Mouse (Mus musculus) T-helper 2 cell (primary cell): ENCODE data around the gene Arsg.

ENCODE experiments used
- in situ Hi-C: fragments of 300-600 bp; cut with MboI, MseI; formaldehyde crosslinking; loops from one replicate; pipeline ENCODE4 v1.15.1; 2025; ENCODE audit warnings: high pct_unique_total_duplicates

Gene Arsg

DNA sequence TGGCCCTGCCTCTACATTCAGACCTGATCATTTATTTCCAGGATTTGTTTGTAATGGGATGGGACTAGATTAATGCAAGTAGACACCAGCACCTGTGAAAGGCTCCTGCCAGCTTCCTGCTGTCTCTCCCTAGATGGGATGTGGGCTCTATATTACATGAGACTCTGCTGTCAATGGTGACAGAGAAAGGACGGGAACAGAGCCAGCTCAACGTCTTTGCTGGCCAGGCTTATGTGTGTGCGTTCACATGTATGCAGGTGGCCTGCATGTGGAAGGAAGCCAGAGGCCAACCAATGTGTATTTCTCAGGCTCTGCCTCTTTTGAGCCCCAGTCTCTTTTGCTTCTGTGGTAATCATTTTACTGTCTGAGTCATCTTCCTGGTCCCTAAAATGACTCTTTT lies 105.4 kb downstream of the Arsg start:
- in situ Hi-C loops: loop anchor here (10.0 kb wide), 1 partner anchor 426 kb away; no protein-coding TSS in a partner anchor

GRCm38 (mm10) chr11:109579999-109580398 lies 106.8 kb downstream of the Arsg start:
- in situ Hi-C loops: loop anchor here (10.0 kb wide), 3 partner anchors 285 to 425 kb away; partner anchors contain the start of gene Rgs9

DNA sequence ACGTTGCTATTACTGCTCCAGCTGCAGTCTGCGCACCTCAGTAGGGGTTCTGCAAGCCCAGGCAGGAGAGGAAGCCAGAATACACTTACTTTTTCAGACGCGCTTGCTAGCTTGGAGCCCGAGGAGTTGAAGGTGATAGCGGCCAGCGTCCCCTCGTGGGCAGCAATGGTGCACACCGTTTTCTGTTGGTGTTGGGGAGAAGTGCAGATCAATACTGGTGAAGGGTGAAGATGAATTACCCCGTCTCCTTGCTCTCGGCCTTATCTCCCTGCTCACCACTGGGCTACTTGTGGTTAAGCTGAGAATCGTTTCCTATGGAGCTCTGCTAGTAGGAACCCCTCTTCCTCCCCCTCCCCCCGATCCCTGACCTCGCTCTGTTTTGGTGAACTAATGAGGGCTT lies 110.8 kb downstream of the Arsg start:
- in situ Hi-C loops: loop anchor here (10.0 kb wide), 2 partner anchors 289 to 339 kb away; partner anchors contain the start of gene Rgs9

DNA sequence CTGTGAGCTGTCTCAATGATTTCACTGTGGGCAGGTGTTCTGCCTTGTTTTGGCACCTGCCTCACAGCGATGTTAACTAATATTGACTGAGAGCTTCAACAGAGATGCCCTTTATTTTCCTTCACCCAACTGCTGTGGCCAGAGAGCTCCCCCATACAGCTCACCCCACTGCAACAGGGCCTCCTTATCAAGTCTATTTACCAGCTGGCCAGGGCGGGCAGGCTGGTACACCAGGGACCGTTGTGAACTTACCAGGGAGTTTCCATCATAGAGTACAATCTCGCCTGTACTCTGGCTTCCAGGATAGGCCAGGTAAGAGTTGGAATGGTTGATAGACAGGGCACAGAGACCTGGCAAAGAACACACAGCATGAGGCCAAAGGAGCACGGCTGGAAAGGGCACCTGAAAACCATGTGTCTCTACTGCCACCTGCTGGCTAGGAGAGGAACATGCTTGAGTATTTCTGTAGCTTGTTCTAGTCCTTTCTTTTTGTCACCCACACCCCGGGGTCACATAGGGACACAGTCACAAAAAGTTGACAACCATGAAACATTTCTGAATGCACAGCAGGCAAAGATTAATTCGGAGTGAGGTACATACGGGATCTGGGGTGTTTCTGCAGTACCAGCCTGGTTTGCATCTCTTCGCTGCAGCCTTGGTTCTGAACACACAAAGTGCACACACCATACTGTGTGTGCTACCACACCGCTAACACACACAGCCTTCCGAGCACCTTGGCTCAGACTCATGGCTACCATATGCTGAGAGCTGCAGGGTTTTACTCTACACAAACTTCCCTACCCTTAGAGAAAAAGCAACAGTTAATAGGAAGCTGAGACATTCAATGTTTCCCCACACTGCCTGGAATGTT lies 111.9 kb downstream of the Arsg start:
- in situ Hi-C loops: loop anchor here (5.0 to 10.0 kb wide), 3 partner anchors 138 to 340 kb away; partner anchors contain the start of gene Rgs9

DNA sequence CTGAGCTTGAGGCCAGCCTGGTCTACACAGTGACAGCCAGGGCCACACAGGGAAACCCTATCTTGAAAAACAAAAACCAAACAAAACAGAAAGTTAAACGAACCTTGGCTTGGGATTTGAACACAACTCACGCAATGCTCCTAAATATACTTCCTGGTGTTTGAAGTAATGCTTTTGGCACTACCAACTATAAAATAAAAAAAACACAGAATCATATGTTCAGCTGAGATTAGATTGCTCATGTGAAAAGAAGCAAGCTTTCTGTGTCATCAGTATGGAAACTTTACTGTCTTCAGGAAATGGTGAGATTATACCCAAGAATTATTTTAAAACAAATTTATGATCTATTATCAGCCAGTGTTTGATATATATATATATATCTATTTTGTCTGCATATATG lies 113.2 kb downstream of the Arsg start:
- in situ Hi-C loops: loop anchor here (5.0 to 10.0 kb wide), 3 partner anchors 139 to 342 kb away; partner anchors contain the start of gene Rgs9

DNA sequence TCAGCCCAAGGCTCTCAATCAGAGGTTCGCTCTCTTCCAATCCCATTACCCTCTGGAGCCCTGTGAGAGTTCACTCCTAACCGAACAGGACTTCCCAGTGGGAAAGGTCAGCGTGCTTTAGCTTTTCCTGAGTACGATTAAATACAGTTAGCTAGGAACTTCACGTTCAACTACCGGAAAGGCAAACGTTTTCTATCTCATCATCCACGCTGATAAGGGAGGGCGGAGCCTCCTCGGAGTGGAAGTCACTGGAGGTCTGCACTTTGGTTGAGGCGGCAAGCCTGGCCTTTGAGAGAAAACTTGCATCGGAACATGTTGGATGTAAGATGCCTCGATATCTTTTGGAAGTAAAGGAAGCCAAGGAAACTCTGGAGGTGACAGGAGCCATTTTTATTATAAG lies 113.8 kb downstream of the Arsg start:
- in situ Hi-C loops: loop anchor here (5.0 to 10.0 kb wide), 3 partner anchors 140 to 342 kb away; partner anchors contain the start of gene Rgs9

DNA sequence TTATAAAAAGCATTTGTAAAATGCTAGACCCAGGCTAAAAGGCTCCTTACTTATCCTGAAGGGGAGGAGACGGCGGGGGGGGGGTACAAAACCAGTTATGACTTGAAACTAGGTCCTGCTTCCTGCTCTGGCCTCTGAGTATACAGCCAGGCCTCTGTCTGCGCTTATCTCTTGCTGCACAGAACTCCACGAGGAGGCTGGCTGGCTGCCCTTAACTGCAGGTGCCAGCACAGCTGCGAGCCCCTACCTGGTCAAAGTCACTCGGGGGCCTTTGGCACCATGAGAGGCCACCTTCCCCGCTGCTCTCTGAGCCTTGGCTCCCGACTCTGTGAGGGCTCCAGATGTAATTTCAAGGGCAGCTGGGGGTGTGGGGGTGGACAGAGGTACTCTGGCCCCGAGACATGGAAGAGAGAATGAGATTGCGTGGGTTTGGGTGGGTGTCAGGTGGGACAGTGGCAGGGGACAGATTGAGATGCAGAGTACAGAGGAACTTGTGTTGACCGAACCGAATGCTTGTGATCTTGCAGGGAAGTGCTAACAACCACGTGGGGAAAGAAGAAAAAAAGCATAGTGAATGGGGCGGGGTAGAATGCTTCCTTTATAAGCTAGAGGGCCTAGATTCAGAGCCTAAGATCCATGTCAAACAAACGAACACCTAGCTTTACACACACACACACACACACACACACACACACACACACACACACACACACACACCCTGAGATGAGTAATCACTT lies 114.6 kb downstream of the Arsg start:
- in situ Hi-C loops: loop anchor here (5.0 to 10.0 kb wide), 3 partner anchors 141 to 343 kb away; partner anchors contain the start of gene Rgs9

GRCm38 (mm10) chr11:109590012-109590411 lies 116.8 kb downstream of the Arsg start:
- in situ Hi-C loops: no loop called here

DNA sequence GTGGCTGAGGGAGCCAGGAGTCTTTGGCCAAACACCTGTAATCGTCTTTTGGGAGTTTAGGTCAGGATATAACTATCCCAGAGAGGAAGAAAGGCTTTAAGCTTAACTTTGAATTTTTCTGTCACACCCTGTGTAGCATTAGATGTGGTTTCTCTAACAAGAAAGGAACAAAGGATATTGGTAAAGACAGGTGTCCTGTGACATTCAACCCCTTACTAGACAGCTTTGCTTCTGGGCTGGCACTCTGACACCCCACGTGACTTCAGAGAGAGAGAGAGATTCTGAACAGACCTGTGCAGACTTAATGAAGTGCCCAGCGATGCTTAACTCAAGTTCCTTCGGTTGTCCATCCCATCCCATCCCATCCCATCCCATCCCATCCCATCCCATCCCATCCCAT lies 118.3 kb downstream of the Arsg start:
- in situ Hi-C loops: no loop called here

DNA sequence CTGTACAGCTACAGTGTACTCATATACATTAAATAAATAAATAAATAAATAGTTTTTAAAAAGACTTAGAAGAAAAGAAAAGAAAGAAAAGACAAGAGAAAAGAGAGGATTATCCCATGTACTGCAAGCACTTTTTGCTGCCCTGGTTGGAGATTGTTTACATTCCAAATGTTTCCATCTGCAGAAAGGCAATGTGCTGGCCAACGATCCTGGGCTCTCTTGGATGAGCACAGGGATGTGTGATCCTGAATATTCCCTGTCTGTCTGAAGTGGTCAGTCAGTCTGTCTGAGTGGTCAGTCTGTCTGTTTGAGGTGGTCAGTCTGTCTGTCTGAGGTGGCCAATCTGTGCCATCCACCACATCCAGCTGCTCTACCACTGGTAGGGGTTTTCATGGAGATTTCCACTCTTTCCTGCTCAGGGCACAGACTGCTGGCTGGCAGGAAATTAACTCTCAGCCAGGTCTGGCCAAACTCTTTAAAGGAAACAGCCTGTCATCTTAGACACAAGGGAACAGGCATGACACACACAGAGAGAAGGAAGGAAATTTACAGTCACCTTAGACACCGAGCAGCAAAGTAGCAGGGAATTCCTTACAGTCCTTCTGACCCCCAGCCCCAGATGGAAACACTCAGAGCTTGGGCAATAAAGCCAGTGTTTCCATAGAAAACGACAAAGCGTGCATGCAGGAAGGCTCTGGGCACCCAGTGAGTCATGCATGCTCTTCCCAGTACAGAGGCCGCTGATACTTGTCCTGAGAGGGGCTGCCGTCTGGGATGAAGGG lies 120.2 kb downstream of the Arsg start:
- in situ Hi-C loops: no loop called here

DNA sequence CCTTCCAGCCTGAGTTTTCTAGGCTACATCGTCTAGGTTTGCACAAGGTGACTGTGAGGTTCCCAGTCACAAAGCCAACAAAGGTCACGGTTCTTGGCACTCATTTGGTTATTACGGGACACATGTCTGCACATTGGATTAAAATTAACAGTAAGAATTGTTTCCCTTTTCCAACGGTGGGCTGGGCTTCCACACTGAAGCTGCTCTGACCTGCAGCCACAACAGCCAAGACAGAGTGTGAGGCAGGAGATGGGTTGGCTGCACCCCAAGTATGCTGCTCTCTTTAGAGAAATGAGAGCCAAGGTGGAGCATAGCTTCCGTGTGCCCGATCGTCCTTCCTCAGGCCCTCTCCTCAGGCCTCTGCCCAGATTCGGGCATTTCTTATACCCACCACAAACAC lies 121.6 kb downstream of the Arsg start:
- in situ Hi-C loops: no loop called here

GRCm38 (mm10) chr11:109598778-109599570 lies 125.8 kb downstream of the Arsg start:
- in situ Hi-C loops: no loop called here

GRCm38 (mm10) chr11:109607600-109607999 lies 134.4 kb downstream of the Arsg start:
- in situ Hi-C loops: no loop called here

- in situ Hi-C loops: no loop called here
Observed at GRCm38 (mm10) chr11:109608976-109609625, 135.9 kb downstream of the Arsg start.

DNA sequence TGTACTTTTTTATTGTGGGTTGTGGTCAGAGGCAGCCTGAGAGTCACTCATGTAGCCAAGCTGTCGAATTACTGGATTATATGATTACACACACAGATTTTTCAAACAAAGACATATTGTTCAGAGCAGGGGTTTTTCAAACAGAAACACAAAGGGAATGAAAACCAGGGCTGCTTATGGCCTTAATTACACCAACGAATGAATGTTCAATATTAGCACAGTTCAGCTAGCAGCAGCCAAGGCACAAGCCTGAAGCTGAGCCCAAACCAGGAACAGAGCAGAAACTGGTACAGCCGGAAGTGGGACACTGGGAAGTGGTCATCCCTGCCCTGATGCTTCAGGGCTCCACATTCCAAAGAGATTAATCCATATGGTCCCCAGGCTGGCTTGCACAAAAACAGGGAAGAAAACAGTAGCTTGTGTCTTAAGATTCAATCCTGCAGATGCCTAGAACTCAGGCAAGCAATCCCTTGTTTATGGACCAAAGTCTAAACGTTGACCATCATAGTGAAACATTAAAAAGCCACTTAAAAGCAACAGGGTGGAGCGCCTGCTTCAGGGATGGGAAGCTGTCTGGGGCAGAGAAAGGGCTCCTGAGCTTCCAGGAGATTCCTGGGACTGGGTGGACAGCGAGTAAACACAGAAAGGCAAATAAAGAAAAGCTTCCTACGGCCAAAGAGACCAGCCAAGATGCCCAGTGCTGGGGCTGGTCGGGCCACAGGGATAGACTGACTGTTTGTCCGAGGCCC lies 137.0 kb downstream of the Arsg start:
- in situ Hi-C loops: no loop called here

DNA sequence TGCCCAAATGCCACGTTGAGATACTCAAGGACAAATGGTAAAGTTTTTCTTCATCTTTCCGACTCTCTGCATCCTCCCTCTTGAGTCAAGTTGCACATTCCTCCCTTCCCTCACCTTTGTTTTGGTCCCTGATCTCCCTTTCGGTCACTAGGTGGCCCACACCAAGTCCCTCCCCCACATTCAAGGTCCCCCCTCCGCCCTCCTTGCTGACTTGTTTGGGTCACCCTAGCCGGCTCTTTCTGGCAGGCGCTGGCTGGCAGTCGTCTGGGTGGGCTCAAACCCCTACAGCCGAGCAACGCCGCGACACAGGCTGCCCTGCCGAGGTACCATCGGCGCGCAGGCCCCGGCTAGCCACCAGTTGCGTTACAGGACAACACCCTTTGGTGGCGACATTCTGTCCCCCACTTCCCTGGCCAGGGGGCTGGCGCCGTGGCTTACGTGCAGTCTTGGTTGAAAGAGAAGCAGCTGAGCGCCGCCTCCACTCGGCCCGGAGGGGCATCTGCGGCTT lies 137.7 kb downstream of the Arsg start:
- in situ Hi-C loops: no loop called here

DNA sequence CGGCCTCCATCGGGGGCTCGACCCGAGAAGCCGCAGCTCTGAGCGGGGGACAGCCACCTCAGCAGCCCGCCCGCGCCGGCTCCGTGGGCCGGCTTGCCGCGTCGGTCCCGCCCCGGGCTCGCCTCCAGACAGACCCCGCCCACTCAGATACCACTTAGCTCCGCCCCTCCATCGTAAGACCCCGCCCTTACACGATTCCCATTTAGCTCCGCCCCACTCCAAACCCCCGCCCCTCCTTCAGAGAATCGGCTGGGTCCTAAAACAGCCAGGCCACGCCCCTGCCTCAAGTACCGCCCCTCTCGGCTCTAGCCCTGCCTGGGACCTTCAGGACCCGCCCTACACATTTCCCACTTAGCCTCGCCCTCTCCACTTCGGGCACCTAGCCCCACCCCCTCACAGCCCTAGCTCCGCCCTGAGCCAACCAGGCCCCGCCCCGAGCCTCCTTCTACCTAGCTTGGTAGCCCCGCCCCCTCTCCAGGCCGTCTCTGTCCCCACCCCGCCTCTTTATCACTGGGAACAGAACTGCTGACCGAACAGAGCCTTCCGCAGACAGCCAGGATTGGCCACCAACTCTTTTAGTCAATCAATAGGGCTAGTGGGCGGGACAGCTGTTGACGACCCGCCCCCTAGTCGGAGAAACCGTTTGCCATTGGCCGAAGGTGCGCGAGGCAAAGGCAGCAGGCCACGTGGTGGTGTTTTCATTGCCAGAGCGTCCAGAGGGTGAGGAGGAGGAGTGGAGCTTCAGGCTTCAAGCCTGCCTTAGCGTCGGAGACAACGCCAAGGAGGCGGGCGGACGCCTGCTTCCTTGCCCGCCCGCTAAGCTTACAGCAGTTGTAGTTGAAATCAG lies 138.4 kb downstream of the Arsg start, which contains the start of gene Wipi1:
TSS of gene Wipi1 (minus strand) at position 665 of the 847 bp plus-strand sequence.
- in situ Hi-C loops: no loop called here

GRCm38 (mm10) chr11:109612871-109613529 lies 139.8 kb downstream of the Arsg start:
- in situ Hi-C loops: no loop called here
